Mouse (Mus musculus): Measurements from ENCODE around the gene Homez. TPM values are rescaled to one million over a fixed set of nuclear protein-coding genes. Genes with fewer than 3 reads are reported as not detected.

Gene Homez
- polyA plus RNA-seq, 1 experiment from 2014 or later: 8.2 TPM

- Histone ChIP-seq H3K27ac (replicated peaks in 1 of 2; ENCODE audit: control insufficient read depth in 1 of 2, insufficient read depth in 1 of 2, low read depth in 2 of 2, low read length in 2 of 2) (peak overlapping the region; percentile 71 to 83), H3K9ac (ENCODE audit: low read length) (no peak overlapping the region), H3K36me3 (ENCODE audit: control insufficient read depth, insufficient read depth, low read length) (no peaks in the 10 kb centered on the region), H3K4me2 (ENCODE audit: low read length) (no peak overlapping the region), H3K4me3 (ENCODE audit: control insufficient read depth in 1 of 2, insufficient read depth in 1 of 2, low read depth in 1 of 2, low read length in 2 of 2) (no peak overlapping the region), H3K27me3 (ENCODE audit: control insufficient read depth, insufficient read depth, low read length) (no peaks in the 10 kb centered on the region), H3K4me1 (ENCODE audit: control insufficient read depth in 2 of 2, insufficient read depth in 2 of 2, low read length in 2 of 2) (peaks cover 4 to 6% of the 10 kb centered on the region in 2 experiments; a peak in 2 of 4 replicates), H3K9me3 (ENCODE audit: control insufficient read depth, low read length) (no peaks in the 10 kb centered on the region)
- 32% methylated on average over 4 of the region's 4 CpGs for WGBS
- 0 out of 2 replicates have a peak, but pooled peaks have one; percentile 21 for ATAC-seq (ENCODE audit: insufficient number of reproducible peaks, insufficient read depth, low FRiP score, low read depth)
Measured at GRCm38 (mm10) chr14:54808718-54809667, 61.8 kb downstream of the Homez start.

- WGBS: 70% methylated on average over 4 of the region's 4 CpGs
- Histone ChIP-seq H3K27me3 (ENCODE audit: control insufficient read depth, insufficient read depth, low read length) (no peaks in the 10 kb centered on the region), H3K4me3 (ENCODE audit: control insufficient read depth in 1 of 2, insufficient read depth in 1 of 2, low read depth in 1 of 2, low read length in 2 of 2) (no peak overlapping the region), H3K9me3 (ENCODE audit: control insufficient read depth, low read length) (no peaks in the 10 kb centered on the region), H3K4me2 (ENCODE audit: low read length) (no peak overlapping the region), H3K27ac (replicated peaks in 1 of 2; ENCODE audit: control insufficient read depth in 1 of 2, insufficient read depth in 1 of 2, low read depth in 2 of 2, low read length in 2 of 2) (no peak overlapping the region), H3K9ac (ENCODE audit: low read length) (no peak overlapping the region), H3K36me3 (ENCODE audit: control insufficient read depth, insufficient read depth, low read length) (no peaks in the 10 kb centered on the region), H3K4me1 (ENCODE audit: control insufficient read depth in 2 of 2, insufficient read depth in 2 of 2, low read length in 2 of 2) (peaks cover 4 to 6% of the 10 kb centered on the region in 2 experiments; a peak in 2 of 4 replicates)
- ATAC-seq (ENCODE audit: insufficient number of reproducible peaks, insufficient read depth, low FRiP score, low read depth): no peak
Measured at GRCm38 (mm10) chr14:54806124-54806523, 64.6 kb downstream of the Homez start.

Other genes with a start within 250 kb of the Homez start
- gene Psmb11, start 249.5 kb downstream of the Homez start, polyA plus RNA-seq (2014; fragmentation: Nextera tagmentation; extraction: Ambion mirVana): not detected in 2 replicates
- not detected in 2 replicates for gene Gm17606, start 230.0 kb downstream of the Homez start, polyA plus RNA-seq (2014; fragmentation: Nextera tagmentation; extraction: Ambion mirVana)
- gene Cdh24, start 229.6 kb downstream of the Homez start, polyA plus RNA-seq (2014; fragmentation: Nextera tagmentation; extraction: Ambion mirVana): 1.3 and 2.0 TPM in 2 replicates
- 47.3 and 49.8 TPM in 2 replicates for gene 1700123O20Rik, start 184.7 kb downstream of the Homez start, polyA plus RNA-seq (2014; fragmentation: Nextera tagmentation; extraction: Ambion mirVana)
- 69.1 and 81.1 TPM in 2 replicates for gene Acin1, start 184.0 kb downstream of the Homez start, polyA plus RNA-seq (2014; fragmentation: Nextera tagmentation; extraction: Ambion mirVana)
- gene Gm29776, start 172.1 kb downstream of the Homez start, polyA plus RNA-seq (2014; fragmentation: Nextera tagmentation; extraction: Ambion mirVana): 0.30 and 0.35 TPM in 2 replicates
- not detected in 2 replicates for gene Cebpe, start 158.8 kb downstream of the Homez start, polyA plus RNA-seq (2014; fragmentation: Nextera tagmentation; extraction: Ambion mirVana)
- gene Slc7a8, start 89.0 kb downstream of the Homez start, polyA plus RNA-seq (2014; fragmentation: Nextera tagmentation; extraction: Ambion mirVana): 5.0 and 5.1 TPM in 2 replicates
- gene Rnf212b, start 56.8 kb downstream of the Homez start, polyA plus RNA-seq (2014; fragmentation: Nextera tagmentation; extraction: Ambion mirVana): not detected in 2 replicates
- 1.7 and 1.9 TPM in 2 replicates for gene Ppp1r3e, start 6.6 kb upstream of the Homez start, polyA plus RNA-seq (2014; fragmentation: Nextera tagmentation; extraction: Ambion mirVana)
- 3.0 and 4.3 TPM in 2 replicates for gene Bcl2l2, start 12.4 kb upstream of the Homez start, polyA plus RNA-seq (2014; fragmentation: Nextera tagmentation; extraction: Ambion mirVana)
- not detected in 2 replicates for gene Gm20521, start 12.5 kb upstream of the Homez start, polyA plus RNA-seq (2014; fragmentation: Nextera tagmentation; extraction: Ambion mirVana)
- 80.6 and 83.8 TPM in 2 replicates for gene Pabpn1, start 21.5 kb upstream of the Homez start, polyA plus RNA-seq (2014; fragmentation: Nextera tagmentation; extraction: Ambion mirVana)
- 18.5 and 25.6 TPM in 2 replicates for gene Slc22a17, start 42.2 kb upstream of the Homez start, polyA plus RNA-seq (2014; fragmentation: Nextera tagmentation; extraction: Ambion mirVana)
- gene Efs, start 55.2 kb upstream of the Homez start, polyA plus RNA-seq (2014; fragmentation: Nextera tagmentation; extraction: Ambion mirVana): 12.2 and 14.6 TPM in 2 replicates
- gene Il25, start 61.7 kb upstream of the Homez start, polyA plus RNA-seq (2014; fragmentation: Nextera tagmentation; extraction: Ambion mirVana): not detected in 2 replicates
- gene Cmtm5, start 65.3 kb upstream of the Homez start, polyA plus RNA-seq (2014; fragmentation: Nextera tagmentation; extraction: Ambion mirVana): 0.58 and 0.72 TPM in 2 replicates
- gene Myh6, start 96.0 kb upstream of the Homez start, polyA plus RNA-seq (2014; fragmentation: Nextera tagmentation; extraction: Ambion mirVana): 2,542 and 2,728 TPM in 2 replicates
- gene Gm17428, start 106.0 kb upstream of the Homez start, polyA plus RNA-seq (2014; fragmentation: Nextera tagmentation; extraction: Ambion mirVana): not detected in 2 replicates
- 5,319 and 5,796 TPM in 2 replicates for gene Myh7, start 123.7 kb upstream of the Homez start, polyA plus RNA-seq (2014; fragmentation: Nextera tagmentation; extraction: Ambion mirVana)
- 53.8 and 54.9 TPM in 2 replicates for gene Ngdn, start 144.5 kb upstream of the Homez start, polyA plus RNA-seq (2014; fragmentation: Nextera tagmentation; extraction: Ambion mirVana)
- gene Zfhx2, start 221.4 kb upstream of the Homez start, polyA plus RNA-seq (2014; fragmentation: Nextera tagmentation; extraction: Ambion mirVana): 2.6 and 3.0 TPM in 2 replicates
- gene Thtpa, start 223.8 kb upstream of the Homez start, polyA plus RNA-seq (2014; fragmentation: Nextera tagmentation; extraction: Ambion mirVana): 12.8 and 15.1 TPM in 2 replicates
- 7.6 and 8.6 TPM in 2 replicates for gene Ap1g2, start 235.6 kb upstream of the Homez start, polyA plus RNA-seq (2014; fragmentation: Nextera tagmentation; extraction: Ambion mirVana)
- gene Jph4, start 246.0 kb upstream of the Homez start, polyA plus RNA-seq (2014; fragmentation: Nextera tagmentation; extraction: Ambion mirVana): 0.05 and 0.18 TPM in 2 replicates

Data from heart, embryonic 14.5 days (tissue).